Mouse (Mus musculus) ovary, adult 18-20 months (tissue): ENCODE measurements around the gene Kif1b.

Experiments
- DNase-seq: peaks from one replicate; pipeline ENCODE4 v3.0.0; 2022; ENCODE audit warnings: low spot score, mixed read lengths

Gene Kif1b

DNA sequence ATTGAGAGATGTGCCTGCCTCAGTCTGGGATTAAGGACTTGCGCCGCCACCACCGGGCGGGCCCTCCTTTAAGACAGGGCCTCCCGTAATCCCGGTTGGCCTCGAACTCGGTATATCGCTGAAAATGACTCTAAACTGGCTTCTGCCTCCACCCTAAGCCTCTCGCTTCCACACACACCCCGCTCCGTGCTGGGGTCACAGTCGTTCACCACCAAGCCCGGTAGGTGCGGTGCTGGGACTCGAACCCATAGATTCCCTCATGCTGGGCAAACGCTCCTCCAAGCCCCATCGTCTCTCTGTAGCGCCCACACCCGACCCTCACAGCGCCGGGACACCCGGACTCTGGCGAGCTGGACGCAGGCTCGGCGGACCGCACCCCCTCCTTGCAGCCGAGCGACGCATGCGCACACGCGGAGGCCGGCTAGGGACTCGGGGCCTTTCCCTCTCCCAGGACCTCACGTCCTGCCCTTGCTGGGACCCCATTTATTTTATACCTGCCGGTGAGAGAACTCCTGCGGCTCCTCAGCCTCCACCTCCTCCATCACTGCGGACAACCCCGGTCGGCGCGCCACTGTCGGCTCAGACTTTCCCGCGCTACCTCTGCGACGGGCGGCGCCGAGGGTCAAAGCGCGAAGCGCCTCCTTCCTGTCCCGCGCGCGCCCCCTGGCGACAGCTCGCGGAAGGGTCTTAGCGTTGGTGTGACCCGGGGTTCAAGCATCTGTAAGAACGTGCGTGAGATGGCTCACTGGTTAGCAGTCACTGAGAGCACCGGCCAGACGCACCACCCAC is 170.3 kb downstream of the Kif1b start, which contains the start of gene Cenps:
TSS of gene Cenps (minus strand) at position 648 of the 789 bp plus-strand sequence.
- DNase-seq, result peak; percentile 77

DNA sequence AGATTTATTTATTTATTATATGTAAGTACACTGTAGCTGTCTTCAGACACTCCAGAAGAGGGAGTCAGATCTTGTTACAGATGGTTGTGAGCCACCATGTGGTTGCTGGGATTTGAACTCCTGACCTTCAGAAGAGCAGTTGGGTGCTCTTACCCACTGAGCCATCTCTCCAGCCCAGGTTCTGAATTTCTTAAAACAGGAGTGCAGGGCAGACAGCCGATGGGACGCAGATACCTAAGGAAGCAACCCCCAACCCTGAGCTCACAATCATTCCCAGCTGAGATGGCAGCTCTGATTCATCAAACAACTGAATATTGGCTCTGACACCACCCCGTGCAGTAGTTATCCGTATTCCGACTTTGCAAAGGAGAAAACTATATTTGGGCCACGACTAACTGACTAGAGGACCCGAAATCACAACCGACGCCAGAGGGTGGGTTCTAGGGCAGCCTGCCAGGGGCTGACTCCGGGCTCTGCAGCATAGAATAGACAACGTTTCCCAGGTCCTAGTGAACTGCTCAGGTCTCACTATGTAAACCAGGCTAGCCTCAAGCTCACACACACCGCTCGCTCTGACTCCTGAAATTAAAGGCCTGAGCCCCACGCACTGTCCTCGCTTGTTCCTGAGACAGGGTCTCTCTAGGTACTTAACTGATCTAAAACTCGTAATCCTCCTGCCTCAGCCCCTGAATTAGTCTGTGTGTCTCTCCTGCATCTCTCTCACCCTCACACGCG is 171.2 kb downstream of the Kif1b start:
- no peak for DNase-seq

DNA sequence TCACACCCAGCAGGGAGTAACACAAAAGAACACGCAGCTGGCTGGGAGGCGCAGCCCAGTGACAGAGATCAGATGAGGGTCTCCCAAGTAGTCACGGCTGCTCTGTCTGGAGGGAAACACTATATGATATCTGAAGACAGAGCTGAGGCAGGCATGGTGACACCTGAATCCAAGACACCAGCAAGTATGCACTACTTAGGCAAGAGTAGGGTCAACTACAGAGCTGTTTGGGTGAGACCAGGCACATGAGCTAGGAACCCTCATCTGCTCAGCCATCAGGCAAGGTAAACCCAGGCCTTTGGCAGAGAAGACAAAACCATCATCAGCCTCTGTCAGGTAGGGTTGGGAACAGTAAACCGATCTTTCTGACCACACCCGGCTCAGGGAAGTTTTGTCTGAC is 174.1 kb downstream of the Kif1b start:
- DNase-seq, result no peak

DNA sequence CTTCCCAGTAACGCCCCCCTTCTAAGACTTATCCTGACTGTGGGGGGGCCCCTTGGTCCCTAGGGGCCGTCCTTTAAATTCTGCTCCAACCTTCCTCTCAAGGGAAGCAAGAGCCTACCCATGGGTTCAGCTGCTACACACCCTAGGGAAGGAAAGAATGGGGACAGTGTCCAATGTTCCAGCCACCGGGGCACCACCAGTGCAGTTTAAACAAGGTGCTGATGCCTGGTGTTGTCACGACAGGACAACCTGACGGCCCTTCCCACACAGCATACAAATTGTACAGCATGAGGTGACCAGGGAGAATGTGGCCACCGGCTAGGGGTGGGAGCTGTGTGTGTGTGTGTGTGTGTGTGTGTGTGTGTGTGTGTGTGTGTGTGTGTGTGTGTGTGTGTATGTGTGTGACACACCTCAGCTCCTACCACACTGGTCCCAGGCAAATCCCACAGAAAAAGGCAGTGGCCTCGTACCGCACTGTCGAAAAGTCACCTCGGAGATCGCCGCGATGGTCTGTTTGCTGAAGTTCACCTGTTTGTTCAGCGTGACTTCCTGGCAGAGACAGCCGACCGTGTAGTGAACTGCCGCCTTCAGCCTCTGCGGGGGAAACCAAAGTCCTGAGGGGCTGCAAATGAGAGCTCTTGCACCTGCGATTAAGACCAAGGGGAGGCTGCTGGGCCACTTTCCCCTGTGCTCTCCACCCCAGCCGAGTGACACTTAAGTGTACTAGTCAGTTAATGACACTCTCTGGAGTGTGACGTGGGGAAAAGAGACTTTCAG is 175.5 kb downstream of the Kif1b start:
- no peak for DNase-seq

DNA sequence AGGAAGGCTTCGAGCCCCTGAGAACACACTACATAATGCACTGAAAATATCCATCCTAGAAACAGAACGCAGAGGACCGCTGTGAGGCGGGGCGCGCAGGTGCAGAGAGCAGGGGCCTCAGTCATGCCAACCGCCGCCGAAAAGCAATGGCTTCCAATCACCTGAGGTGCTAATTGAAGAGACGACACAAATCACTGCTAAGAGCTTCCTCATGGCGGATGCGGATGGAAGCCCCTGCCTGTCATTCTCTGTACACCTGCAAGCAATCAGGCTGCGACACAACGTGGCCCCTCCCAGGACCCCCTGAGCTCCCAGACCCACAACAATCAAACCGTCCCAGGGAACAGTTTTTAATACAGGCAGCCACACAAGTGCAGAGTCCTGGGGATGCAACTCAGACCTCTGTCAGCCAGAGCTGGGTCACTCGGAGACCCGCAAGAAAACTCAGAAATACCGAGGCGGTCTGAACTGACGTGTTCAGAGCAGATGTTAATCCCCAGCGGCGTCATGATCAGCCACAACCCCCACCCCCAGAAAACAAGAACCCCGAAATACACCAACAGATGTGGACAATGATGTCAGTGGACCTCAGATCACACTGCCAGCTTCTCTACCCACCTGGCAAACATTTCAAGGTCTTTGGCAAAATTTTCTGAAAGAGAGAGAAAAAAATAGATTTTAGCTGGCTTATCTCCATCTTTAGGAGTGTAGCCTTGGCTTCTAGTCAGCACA is 176.3 kb downstream of the Kif1b start:
- DNase-seq, result no peak

DNA sequence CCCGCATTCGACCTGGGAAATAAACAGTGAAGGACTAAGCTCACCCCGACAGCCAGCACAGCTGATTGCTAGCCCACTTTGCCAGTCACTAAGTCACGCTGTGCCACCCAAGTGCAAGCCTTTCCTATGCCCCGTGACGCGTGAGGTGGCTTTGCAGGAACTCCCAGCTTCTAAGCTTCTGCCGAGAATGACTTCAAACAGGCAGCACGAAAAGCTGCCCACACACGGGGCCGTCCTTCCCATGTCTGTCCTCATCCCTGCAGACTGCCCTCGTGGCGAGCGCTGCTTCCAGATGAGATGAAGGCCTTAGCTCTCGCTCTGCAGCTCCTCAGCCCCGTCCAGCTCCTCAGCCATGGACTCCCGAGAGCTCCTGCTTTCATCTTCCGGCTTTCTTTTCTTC is 179.0 kb downstream of the Kif1b start:
- DNase-seq, result no peak

DNA sequence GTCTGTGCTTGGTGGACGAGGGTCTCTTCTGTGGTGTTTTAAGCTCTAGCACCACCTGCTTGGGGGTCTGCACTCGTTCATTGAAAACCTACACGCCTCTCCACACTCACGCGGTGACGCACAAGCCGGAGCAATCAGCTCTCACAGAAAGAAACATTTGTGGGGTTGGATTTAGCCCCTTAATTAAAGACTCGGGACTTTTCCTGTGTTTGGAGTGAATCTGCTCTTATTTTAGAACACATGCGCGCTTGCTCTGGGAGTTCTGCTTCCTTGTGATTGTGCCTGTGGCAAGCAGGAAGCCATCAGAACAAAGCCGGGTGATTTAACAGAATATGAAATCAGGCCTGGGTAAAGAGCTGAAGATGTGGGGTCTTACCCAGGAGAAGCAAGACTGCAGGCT is 180.8 kb downstream of the Kif1b start, which contains the start of gene Cort:
TSS of gene Cort (minus strand) at position 101 of the 400 bp plus-strand sequence.
- no peak for DNase-seq
